Mouse (Mus musculus): ENCODE measurements around the gene Kansl1. TPM values are rescaled to one million over a fixed set of nuclear protein-coding genes. Genes with fewer than 3 reads are reported as not detected.

The Kansl1 gene
- polyA plus RNA-seq, 1 experiment from 2014 or later, result 4.8 TPM

DNA sequence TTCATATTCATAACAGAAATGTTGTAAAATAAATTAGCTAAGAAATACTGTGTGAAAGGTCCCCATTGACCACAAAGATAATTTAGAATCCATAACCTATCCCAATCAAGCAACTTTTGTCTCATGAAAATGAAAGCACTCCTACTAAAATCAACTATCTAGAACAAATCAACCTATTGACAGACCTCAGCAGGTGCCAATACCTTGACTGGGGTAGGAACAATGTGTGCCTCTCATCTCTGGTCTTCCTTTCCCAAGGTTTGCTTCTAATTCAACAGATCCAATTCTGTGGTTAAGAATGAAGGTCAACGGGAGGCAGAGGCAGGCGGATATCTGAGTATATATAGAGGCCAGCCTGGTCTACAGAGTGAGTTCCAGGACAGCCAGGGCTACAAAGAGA, 73.0 kb downstream of the Kansl1 start:
- Histone ChIP-seq H3K27ac (no peak overlapping the region), H3K9ac (no peak overlapping the region), H3K4me1 (replicated peaks) (peaks cover 25% of the 10 kb centered on the region), H3K4me3 (replicated peaks) (no peak overlapping the region), H3K4me2 (no peak overlapping the region), H3K9me3 (replicated peaks) (no peaks in the 10 kb centered on the region), H3K27me3 (no peaks in the 10 kb centered on the region), H3K36me3 (peaks cover 9% of the 10 kb centered on the region; the same call in 1 of the 2 replicates)
- DNase-seq (no peak), ATAC-seq (ENCODE audit: low read depth) (no peak)
- WGBS (ENCODE audit: insufficient replicate concordance), result 80% methylated on average over 2 of the region's 2 CpGs

DNA sequence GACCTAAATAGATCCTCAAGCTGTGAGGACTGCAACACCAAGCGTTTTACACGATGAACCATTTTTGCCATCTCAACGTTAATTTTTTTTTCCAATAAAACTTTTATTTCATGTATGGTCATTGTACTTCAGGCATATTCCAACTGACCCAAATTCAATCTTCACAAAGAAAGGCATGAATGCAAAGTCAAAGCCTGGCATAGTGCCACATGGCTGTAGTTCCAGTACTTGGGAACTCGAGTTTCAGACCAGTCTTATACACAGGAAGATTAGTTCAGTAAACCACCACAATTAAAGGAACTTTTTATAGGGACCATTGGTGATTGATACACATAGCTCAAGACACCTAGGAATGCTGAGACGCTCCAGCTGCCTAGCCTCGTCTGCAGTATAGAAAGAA, 75.5 kb downstream of the Kansl1 start:
- WGBS (ENCODE audit: insufficient replicate concordance), result 72% methylated on average over 6 of the region's 6 CpGs
- ATAC-seq (ENCODE audit: low read depth) (no peak), DNase-seq (no peak)
- H3K9me3 ChIP-seq (replicated peaks), result no peaks in the 10 kb centered on the region
- H3K4me1 ChIP-seq (replicated peaks), result peaks cover 17% of the 10 kb centered on the region; the same call in 1 of the 2 replicates
- H3K27ac ChIP-seq, result no peak overlapping the region
- no peak overlapping the region for H3K4me3 ChIP-seq (replicated peaks)
- H3K27me3 ChIP-seq, result no peaks in the 10 kb centered on the region
- no peak overlapping the region for H3K4me2 ChIP-seq
- H3K9ac ChIP-seq, result no peak overlapping the region
- 0 out of 2 replicates have a peak, but pooled peaks cover 4% of the 10 kb centered on the region for H3K36me3 ChIP-seq

DNA sequence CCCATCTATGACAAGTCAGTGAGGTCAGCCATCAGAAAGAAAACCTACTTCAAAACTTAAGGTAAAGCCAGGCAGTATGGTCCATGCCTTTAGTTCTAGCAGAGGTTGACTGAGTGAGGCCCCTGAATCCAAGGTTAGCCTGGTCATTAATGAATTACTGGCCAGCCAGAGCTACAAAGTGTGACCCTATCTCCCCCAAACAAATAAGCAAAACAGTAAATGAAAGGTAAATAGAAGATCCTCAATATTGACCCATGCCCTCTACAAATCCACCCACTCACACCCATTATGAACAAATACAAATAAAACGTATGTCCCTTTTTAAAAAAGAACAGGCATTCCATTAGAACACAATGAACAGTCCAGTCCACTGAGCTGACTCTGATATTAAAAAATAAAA, 76.5 kb downstream of the Kansl1 start:
- no peak for DNase-seq
- Histone ChIP-seq H3K27me3 (no peaks in the 10 kb centered on the region), H3K27ac (no peak overlapping the region), H3K9ac (no peak overlapping the region), H3K4me3 (replicated peaks) (no peak overlapping the region), H3K36me3 (0 out of 2 replicates have a peak, but pooled peaks cover 4% of the 10 kb centered on the region), H3K9me3 (replicated peaks) (no peaks in the 10 kb centered on the region), H3K4me2 (no peak overlapping the region), H3K4me1 (replicated peaks) (peaks cover 20% of the 10 kb centered on the region)
- WGBS (ENCODE audit: insufficient replicate concordance), result 57% methylated on average over 1 of the region's 1 CpGs
- ATAC-seq (ENCODE audit: low read depth), result no peak

DNA sequence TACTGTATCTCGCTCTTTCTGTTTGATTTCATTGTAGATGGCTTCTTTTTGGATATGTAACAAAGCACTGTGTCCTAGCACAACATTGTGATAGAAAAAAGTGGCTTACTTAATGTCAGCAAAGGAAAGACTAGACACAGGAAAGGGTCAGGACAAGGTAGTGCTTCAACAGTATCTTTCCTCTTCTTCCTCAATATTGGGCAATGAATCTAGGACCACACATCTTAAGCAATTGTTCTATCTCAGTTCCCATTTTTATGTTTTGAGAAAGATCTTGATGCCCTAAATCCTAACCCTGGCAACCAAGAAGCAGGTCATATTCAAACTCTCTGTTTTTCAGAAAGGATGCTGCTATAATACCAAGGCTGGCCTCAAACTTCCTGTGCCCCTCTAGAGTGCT, 81.4 kb downstream of the Kansl1 start:
- H3K9me3 ChIP-seq (replicated peaks), result no peaks in the 10 kb centered on the region

DNA sequence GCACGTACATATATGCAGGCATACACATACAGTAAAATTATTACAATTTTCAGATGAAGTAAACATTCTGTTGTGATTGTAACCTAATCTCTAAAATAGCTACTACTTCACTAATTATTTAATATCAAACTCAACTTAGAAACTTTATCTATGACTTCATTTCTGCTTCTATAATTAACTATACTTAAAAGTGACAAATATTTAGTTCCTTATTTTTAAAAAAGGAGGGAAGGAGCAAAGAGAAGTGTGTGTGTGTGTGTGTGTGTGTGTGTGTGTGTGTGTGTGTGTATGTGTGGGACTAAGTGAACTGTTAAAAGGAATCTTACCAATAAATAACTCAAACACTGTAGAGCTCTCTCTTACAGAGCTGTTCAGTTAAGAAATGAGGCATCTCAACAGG, 82.1 kb downstream of the Kansl1 start:
- Histone ChIP-seq H3K27me3 (no peaks in the 10 kb centered on the region), H3K4me1 (replicated peaks) (peaks cover 24% of the 10 kb centered on the region), H3K4me3 (replicated peaks) (no peak overlapping the region), H3K36me3 (no peaks in the 10 kb centered on the region), H3K4me2 (no peak overlapping the region), H3K9me3 (replicated peaks) (no peaks in the 10 kb centered on the region), H3K27ac (no peak overlapping the region), H3K9ac (no peak overlapping the region)
- DNase-seq (no peak), ATAC-seq (ENCODE audit: low read depth) (no peak)
- WGBS (ENCODE audit: insufficient replicate concordance), result 89% methylated on average over 1 of the region's 1 CpGs

More for the DNA sequence above, 81.4 kb downstream of the Kansl1 start:
- WGBS (ENCODE audit: insufficient replicate concordance), result 78% methylated on average over 1 of the region's 1 CpGs
- Histone ChIP-seq H3K4me3 (replicated peaks) (no peak overlapping the region), H3K27ac (no peak overlapping the region), H3K4me2 (no peak overlapping the region), H3K36me3 (no peaks in the 10 kb centered on the region), H3K9ac (no peak overlapping the region), H3K4me1 (replicated peaks) (peaks cover 24% of the 10 kb centered on the region), H3K27me3 (no peaks in the 10 kb centered on the region)
- ATAC-seq (ENCODE audit: low read depth) (no peak), DNase-seq (no peak)

DNA sequence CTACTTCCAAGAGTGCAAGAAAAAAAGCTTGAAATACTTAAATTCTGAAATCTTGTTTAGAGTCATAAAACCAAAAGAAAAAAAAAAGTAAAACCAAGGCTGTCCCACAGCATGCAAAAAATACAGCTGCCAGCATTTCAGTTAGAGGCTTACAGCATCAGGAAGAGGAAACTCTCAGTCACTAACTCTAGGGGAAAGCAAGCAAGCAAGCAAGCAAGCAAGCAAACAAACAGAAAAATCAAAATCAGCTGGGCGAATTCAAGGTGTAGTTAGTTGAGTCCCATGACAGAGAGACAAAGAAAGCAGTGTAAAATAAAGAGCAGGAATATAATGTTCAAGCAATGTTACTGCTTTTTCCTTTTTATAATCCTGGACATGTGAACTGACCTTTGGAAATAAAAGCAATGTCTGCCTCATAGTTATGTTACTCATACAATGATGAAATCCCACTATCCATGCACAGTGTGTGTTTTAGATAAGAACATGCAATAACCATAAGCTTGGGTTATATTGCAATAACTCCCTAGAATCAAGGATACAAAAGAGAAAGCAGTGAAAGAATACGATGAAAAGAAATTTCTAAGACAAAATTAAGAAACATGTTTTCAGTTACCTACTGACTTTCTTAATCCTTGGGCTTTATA, 85.4 kb downstream of the Kansl1 start:
- ATAC-seq (ENCODE audit: low read depth) (no peak), DNase-seq (no peak)
- H3K27me3 ChIP-seq, result no peaks in the 10 kb centered on the region
- no peak overlapping the region for H3K4me2 ChIP-seq
- no peak overlapping the region for H3K9ac ChIP-seq
- no peak overlapping the region for H3K4me3 ChIP-seq (replicated peaks)
- H3K27ac ChIP-seq, result no peak overlapping the region
- H3K4me1 ChIP-seq (replicated peaks), result peaks cover 18% of the 10 kb centered on the region
- no peaks in the 10 kb centered on the region for H3K9me3 ChIP-seq (replicated peaks)
- H3K36me3 ChIP-seq, result no peaks in the 10 kb centered on the region
- 74% methylated on average over 2 of the region's 2 CpGs for WGBS (ENCODE audit: insufficient replicate concordance)

DNA sequence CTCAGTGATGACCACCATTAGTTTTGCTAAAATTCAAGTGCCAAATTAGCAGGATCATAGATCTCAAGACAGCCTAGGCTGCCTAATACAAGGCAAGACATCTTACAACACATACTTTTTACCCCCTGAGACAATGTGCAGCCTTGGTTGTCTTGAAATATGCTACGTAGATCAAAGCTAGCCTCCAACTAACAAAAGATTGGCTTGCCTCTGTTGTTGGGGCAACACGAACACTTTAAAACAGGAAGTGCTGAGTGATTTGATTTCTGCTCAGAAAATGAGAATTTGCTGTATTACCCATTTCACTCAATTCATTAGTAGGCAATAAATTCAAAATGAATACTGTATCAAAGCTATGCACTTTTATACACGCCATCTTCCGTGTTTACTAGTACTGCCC, 86.8 kb downstream of the Kansl1 start:
- WGBS (ENCODE audit: insufficient replicate concordance), result 78% methylated on average over 4 of the region's 4 CpGs
- Histone ChIP-seq H3K36me3 (0 out of 2 replicates have a peak, but pooled peaks cover 7% of the 10 kb centered on the region), H3K27me3 (no peaks in the 10 kb centered on the region), H3K9ac (no peak overlapping the region), H3K4me2 (no peak overlapping the region), H3K27ac (no peak overlapping the region), H3K4me1 (replicated peaks) (peaks cover 7% of the 10 kb centered on the region), H3K9me3 (replicated peaks) (no peaks in the 10 kb centered on the region), H3K4me3 (replicated peaks) (no peak overlapping the region)
- no peak for DNase-seq
- no peak for ATAC-seq (ENCODE audit: low read depth)

DNA sequence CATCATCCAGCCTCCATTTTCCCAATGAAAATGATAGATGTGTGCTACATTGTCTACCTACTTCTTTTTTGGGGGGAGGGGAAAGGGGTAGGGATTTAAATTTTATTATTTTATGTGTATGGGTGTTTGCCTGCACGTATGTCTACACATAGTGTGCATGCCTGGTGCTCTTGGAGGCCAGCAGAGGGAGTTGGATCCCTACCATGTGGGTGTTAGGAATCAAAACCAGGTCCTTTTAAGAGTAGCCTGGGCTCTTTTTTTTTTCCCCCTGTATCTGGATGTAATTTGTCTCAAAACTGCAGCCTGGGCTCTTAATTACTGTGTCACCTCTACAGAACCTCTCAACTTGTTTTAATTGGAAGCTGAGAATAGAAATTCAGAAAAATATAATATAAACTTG, 89.0 kb downstream of the Kansl1 start:
- ATAC-seq (ENCODE audit: low read depth) (no peak), DNase-seq (no peak)
- no peak overlapping the region for H3K4me3 ChIP-seq (replicated peaks)
- H3K9ac ChIP-seq, result no peak overlapping the region
- H3K36me3 ChIP-seq, result peaks cover 10% of the 10 kb centered on the region
- no peak overlapping the region for H3K27ac ChIP-seq
- no peaks in the 10 kb centered on the region for H3K27me3 ChIP-seq
- 85% methylated on average over 1 of the region's 1 CpGs for WGBS (ENCODE audit: insufficient replicate concordance)
- no peak overlapping the region for H3K4me2 ChIP-seq
- no peaks in the 10 kb centered on the region for H3K9me3 ChIP-seq (replicated peaks)
- H3K4me1 ChIP-seq (replicated peaks), result peaks cover 7% of the 10 kb centered on the region

DNA sequence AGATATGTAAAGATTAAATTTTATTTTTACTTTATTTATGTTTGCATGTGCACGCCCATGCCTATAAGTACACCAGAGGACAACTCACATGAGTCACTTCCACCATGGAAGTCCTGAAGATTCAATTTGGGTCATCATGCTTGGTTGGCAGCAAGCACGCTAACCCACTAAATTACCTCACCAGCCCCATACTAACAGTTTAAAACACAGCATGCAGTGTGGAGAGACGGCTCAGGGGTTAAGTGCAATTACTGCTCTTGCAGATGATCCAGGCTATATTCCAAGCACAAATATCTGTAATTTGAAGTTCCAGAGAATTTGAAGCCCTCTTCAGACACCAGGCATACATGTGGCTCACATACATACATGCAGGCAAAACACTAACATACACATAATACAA, 92.4 kb downstream of the Kansl1 start:
- H3K4me1 ChIP-seq (replicated peaks), result no peaks in the 10 kb centered on the region
- no peaks in the 10 kb centered on the region for H3K27me3 ChIP-seq
- no peak overlapping the region for H3K4me2 ChIP-seq
- H3K9me3 ChIP-seq (replicated peaks), result no peaks in the 10 kb centered on the region
- H3K36me3 ChIP-seq, result peaks cover 19% of the 10 kb centered on the region
- H3K4me3 ChIP-seq (replicated peaks), result no peak overlapping the region
- DNase-seq (no peak), ATAC-seq (ENCODE audit: low read depth) (no peak)
- WGBS (ENCODE audit: insufficient replicate concordance), result 77% methylated on average over 3 of the region's 3 CpGs
- no peak overlapping the region for H3K9ac ChIP-seq
- H3K27ac ChIP-seq, result no peak overlapping the region

DNA sequence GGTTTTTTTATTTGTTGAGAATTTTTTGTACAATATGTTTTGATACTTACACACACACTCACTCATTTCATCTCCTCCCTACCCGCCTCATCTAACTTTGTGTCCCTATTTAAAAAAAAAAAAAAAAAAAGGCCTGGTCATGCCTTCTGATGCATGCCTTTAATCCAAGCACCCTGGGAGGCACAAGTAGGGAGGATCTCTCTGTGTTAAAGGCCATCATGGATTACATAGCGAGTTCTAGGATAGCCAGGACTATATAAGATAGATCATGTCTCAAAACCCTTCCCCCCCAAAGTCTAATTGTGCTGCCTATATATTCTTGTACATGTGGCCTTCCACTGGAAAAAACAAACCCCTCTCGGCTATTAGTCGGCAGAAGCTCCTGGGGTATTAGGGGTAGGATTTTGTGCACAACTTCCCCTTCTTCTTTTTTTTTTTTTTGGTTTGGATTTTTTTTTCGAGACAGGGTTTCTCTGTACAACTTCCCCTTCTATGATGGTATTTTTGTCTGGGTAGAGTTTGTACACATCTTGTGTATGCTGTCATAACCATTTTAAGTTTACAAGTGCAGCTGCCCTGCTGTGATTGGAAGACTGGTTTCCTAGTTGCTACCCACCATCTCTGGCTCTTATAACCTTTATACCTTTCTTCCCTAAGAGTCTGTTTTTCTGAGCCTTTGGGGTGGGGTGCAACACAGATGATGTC, 101.0 kb downstream of the Kansl1 start:
- 49% methylated on average over 5 of the region's 5 CpGs for whole genome bisulfite sequencing (ENCODE audit: insufficient replicate concordance)
- ATAC-seq (ENCODE audit: low read depth), result no peak
- peaks cover 25% of the 10 kb centered on the region for H3K36me3 ChIP-seq

DNA sequence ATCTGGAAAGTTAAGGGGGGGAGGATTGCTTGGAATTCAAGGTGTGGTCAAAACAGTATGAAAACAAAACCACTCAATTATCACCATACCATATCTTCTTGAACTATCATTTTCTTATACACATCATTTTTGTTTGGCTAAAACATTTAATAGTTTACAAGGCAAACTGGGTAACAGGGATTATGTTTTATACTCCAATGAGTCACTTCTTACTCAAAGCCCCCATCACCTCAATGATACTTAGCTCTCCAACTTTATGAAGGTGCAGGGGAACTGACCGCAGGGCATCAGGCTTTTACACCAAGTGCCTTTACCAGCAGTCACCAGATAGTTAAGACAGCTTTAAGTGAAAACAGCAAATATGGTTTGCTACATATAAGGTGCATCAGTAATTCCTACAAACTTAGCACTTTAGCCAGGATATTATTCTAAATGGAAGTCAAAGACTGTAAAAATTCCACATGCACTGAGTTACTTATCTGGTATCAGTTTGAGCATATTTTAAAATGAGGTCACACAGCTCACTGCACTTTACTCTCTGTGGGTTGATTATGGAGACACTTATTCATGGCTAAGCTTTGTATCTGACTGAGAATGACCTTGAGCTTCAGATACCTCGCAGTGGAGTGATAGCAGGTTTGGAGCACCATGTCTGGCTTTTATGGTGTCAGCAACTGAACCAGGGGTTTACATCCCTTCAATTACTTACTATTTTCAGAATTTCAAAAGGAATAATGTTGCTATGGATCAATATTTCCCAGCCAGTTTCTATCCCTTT, 104.6 kb downstream of the Kansl1 start:
- no peak for ATAC-seq (ENCODE audit: low read depth)
- no peaks in the 10 kb centered on the region for H3K9me3 ChIP-seq (replicated peaks)
- no peak overlapping the region for H3K9ac ChIP-seq
- peaks cover 5% of the 10 kb centered on the region for H3K4me1 ChIP-seq (replicated peaks)
- no peak for DNase-seq
- H3K27me3 ChIP-seq, result no peaks in the 10 kb centered on the region
- no peak overlapping the region for H3K4me2 ChIP-seq
- no peak overlapping the region for H3K27ac ChIP-seq
- WGBS (ENCODE audit: insufficient replicate concordance), result 68% methylated on average over 2 of the region's 2 CpGs
- H3K36me3 ChIP-seq, result peaks cover 20% of the 10 kb centered on the region
- no peak overlapping the region for H3K4me3 ChIP-seq (replicated peaks)

More for the DNA sequence above, 101.0 kb downstream of the Kansl1 start:
- H3K4me1 ChIP-seq (replicated peaks), result no peaks in the 10 kb centered on the region; the same call in 1 of the 2 replicates
- no peaks in the 10 kb centered on the region for H3K9me3 ChIP-seq (replicated peaks)
- no peak overlapping the region for H3K4me2 ChIP-seq
- no peak for DNase-seq
- no peak overlapping the region for H3K4me3 ChIP-seq (replicated peaks)
- H3K27me3 ChIP-seq, result no peaks in the 10 kb centered on the region
- H3K27ac ChIP-seq, result no peak overlapping the region
- H3K9ac ChIP-seq, result no peak overlapping the region

All from liver, embryonic 13.5 days (tissue).